Mouse (Mus musculus) testis, adult 2 months (tissue): ENCODE results near the gene Gm10722.
"Not testable (repeated sequence)": the region's sequence is repeated elsewhere in the genome, so short reads cannot be mapped to it uniquely, and the experiment has no call there.

Experiments
- CTCF ChIP-seq: fragments of 200-500 bp; IDR thresholded peaks from 2 replicates; pipeline ENCODE4 v1.5.1; 2012; ENCODE audit warnings: low read depth, mild to moderate bottlenecking, inconsistent platforms, low read length, moderate library complexity; ENCODE audit not compliant: control insufficient read depth, insufficient read depth, insufficient replicate concordance
- POLR2A ChIP-seq: fragments of 200-500 bp; IDR thresholded peaks from 2 replicates; pipeline ENCODE4 v1.6.1; 2012; ENCODE audit warnings: low read depth, mild to moderate bottlenecking, inconsistent platforms, low read length, moderate library complexity; ENCODE audit not compliant: control insufficient read depth

DNA sequence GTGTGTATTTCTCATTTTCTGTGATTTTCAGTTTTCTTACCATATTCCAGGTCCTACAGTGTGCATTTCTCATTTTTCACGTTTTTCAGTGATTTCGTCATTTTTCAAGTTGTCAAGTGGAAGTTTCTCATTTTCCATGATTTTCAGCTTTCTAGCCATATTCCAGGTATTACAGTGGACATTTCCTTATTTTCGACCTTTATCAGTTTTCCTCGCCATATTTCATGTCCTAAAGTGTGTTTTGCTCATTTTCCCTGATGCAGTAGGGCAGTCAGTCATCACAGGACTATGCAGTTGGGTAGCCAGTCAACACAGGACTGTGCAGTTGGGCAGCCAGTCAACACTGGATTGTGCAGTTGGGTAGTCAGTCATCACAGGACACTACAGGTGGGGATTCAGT, 37.4 kb downstream of the Gm10722 start:
- not testable (repeated sequence) for TF ChIP-seq CTCF, POLR2A
